Mouse (Mus musculus) midbrain, postnatal 0 days (tissue): ENCODE measurements at regions not wholly inside any gene's neighbourhood (a gene's known extent, or its start where the extent isn't known, plus 50 kb on each side); places are given as distances from the start of the nearest gene placed in this dataset.
A peak's percentile ranks its signal among the peaks of the same experiment; 100 is the strongest.

Experiments used
- ATAC-seq: fragments of 200-750 bp; cut with Nextera tagmentation; 2 replicates; pipeline ENCODE4 v1.8.0; 2017; ENCODE audit warnings: moderate number of reproducible peaks, mild to moderate bottlenecking, moderate TSS enrichment, moderate library complexity; ENCODE audit not compliant: low FRiP score
- DNase-seq: peaks from one replicate; pipeline ENCODE4 v3.0.0-alpha.2; 2015; ENCODE audit warnings: low spot score
- H3K27ac ChIP-seq: fragments of 300-500 bp; sonication (generic); 2 replicates; pipeline ENCODE4 v1.5.1; 2014; ENCODE audit warnings: low read depth, mild to moderate bottlenecking, low read length, mixed read lengths
- H3K27me3 ChIP-seq: fragments of 300-500 bp; sonication (generic); 2 replicates; pipeline ENCODE4 v1.6.1; 2014; ENCODE audit warnings: low read length, control low read depth, mixed read lengths; ENCODE audit not compliant: insufficient read depth
- H3K36me3 ChIP-seq: fragments of 300-500 bp; sonication (generic); 2 replicates; pipeline ENCODE4 v1.6.1; 2014; ENCODE audit warnings: low read length, control low read depth, mixed read lengths; ENCODE audit not compliant: insufficient read depth
- H3K4me1 ChIP-seq: fragments of 300-500 bp; sonication (generic); 2 replicates; pipeline ENCODE4 v1.6.1; 2014; ENCODE audit warnings: mild to moderate bottlenecking, control low read depth, antibody characterized with exemption, low read length, mixed read lengths; ENCODE audit not compliant: insufficient read depth
- H3K4me2 ChIP-seq: fragments of 300-500 bp; sonication (generic); 2 replicates; pipeline ENCODE4 v1.6.1; 2014; ENCODE audit warnings: low read depth, mild to moderate bottlenecking, low read length, mixed read lengths; ENCODE audit not compliant: poor library complexity, severe bottlenecking
- H3K4me3 ChIP-seq: fragments of 300-500 bp; sonication (generic); 2 replicates; pipeline ENCODE4 v1.5.1; 2014; ENCODE audit warnings: low read depth, mild to moderate bottlenecking, low read length, moderate library complexity
- H3K9ac ChIP-seq: fragments of 300-500 bp; sonication (generic); replicated peaks from 2 replicates; pipeline ENCODE4 v1.6.1; 2014; ENCODE audit warnings: mild to moderate bottlenecking, low read length, moderate library complexity, mixed read lengths; ENCODE audit not compliant: poor library complexity, severe bottlenecking
- H3K9me3 ChIP-seq: fragments of 300-500 bp; sonication (generic); 2 replicates; pipeline ENCODE4 v1.6.1; 2016; ENCODE audit warnings: low read length, control low read depth
- CTCF ChIP-seq: IDR thresholded peaks from 2 replicates; pipeline ENCODE4 v1.5.1; 2016; ENCODE audit warnings: antibody characterized with exemption, mild to moderate bottlenecking
- WGBS: fragments of 180-500 bp; shearing (Covaris S2); extraction: QIAGEN DNeasy Blood & Tissue Kit; methylation state at CpG from one replicate; pipeline ENCODE4 v1.1.7; 2014; 5-methylcytosine and 5-hydroxymethylcytosine counted together

DNA sequence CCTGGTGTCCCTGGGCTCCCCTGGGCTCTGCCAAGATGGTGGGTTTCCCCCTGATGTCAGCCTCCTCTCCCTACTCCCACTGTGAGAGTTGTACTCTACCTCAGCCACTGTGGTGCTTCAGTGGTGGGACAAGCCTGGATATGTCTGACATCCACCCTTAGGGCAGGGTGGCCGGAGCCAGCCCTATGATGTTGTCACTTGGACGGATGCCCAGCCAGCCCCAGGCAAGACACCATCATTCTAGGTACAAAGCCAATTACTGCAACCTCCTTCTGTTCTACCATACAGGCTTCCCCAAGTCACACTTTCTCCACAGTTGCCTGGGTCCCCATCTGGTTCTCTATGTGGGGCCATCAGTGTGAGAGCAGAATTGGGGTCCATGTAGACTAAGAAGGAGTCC lies 141.0 kb upstream of the Smim23 start:
- Histone ChIP-seq H3K9me3 (no peaks in the 10 kb centered on the region), H3K4me3 (no peak overlapping the region), H3K9ac (no peak overlapping the region), H3K4me1 (no peaks in the 10 kb centered on the region), H3K4me2 (no peak overlapping the region), H3K36me3 (no peaks in the 10 kb centered on the region), H3K27me3 (no peaks in the 10 kb centered on the region), H3K27ac (no peak overlapping the region)
- DNase-seq (peak; percentile 26), ATAC-seq (no peak)
- TF ChIP-seq CTCF: no peak
- WGBS: 84% methylated on average over 2 of the region's 2 CpGs

DNA sequence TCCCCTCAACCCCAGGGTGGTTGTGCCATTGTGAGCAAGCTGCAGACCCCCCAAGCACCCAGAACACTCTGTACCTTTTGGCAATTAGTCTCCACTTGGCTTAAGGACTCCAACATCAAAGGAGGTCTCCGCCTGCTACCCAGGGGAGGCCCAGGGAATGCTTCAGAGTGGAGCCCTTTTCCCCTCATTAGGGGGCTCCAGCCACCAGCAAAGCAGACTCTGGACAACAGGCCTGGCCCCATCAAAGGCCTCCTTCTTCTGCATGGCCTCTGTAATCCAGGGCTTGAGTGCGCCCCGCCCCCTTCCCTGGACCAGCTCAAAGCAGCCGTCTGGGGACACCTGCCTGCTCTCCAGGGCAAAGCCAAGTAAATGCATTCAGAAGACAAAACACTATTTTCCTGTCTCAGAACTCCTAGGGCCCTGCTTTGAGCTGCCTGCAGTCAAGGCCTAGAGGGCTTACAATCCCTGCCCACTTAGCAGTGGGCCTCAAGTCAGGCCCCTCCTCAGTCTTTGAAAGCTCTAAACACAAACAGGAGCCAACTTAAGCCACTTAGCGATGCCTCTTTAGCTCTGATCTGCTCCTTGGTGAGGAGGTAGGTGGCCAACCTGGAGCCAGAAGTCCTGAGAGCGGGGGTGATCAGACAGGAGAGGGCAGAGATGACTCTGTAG lies 139.4 kb upstream of the Smim23 start:
- no peak overlapping the region for H3K4me2 ChIP-seq
- no peaks in the 10 kb centered on the region for H3K9me3 ChIP-seq
- no peak overlapping the region; the same call in 1 of the 2 replicates for H3K27ac ChIP-seq
- DNase-seq (peak; percentile 46), ATAC-seq (peak; percentile 76; the same call in 1 of the 2 replicates)
- WGBS: 14% methylated on average over 5 of the region's 6 CpGs
- no peak overlapping the region for H3K4me3 ChIP-seq
- TF ChIP-seq CTCF: no peak; the same call in 1 of the 2 replicates
- H3K4me1 ChIP-seq: no peaks in the 10 kb centered on the region
- H3K9ac ChIP-seq: no peak overlapping the region
- no peaks in the 10 kb centered on the region for H3K27me3 ChIP-seq
- H3K36me3 ChIP-seq: no peaks in the 10 kb centered on the region

DNA sequence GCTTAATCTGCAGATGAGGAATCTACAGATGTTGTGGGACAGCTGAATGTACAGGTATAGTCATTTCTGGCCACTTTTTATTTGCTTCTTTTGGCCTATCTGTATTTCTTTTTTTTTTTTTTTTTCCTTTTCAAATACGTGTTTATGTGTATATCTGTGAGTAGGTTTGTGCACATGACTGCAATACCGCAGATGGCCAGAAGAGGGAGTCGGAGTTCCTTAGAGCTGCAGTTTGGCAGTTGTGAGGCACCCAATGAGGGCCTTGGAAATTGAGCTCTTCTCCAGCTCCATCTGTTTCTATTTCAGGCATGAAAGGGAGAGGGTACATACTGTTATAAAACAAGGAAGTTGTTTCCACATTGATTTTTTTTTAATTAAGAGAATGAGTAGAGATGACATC lies 137.2 kb upstream of the Smim23 start:
- Histone ChIP-seq H3K27me3 (no peaks in the 10 kb centered on the region), H3K4me2 (no peak overlapping the region), H3K9me3 (no peaks in the 10 kb centered on the region), H3K36me3 (no peaks in the 10 kb centered on the region), H3K9ac (no peak overlapping the region), H3K4me1 (no peaks in the 10 kb centered on the region), H3K4me3 (no peak overlapping the region), H3K27ac (no peak overlapping the region)
- 77% methylated on average over 3 of the region's 3 CpGs for WGBS
- peak; percentile 61 for TF ChIP-seq CTCF
- DNase-seq (peak; percentile 39), ATAC-seq (no peak)

DNA sequence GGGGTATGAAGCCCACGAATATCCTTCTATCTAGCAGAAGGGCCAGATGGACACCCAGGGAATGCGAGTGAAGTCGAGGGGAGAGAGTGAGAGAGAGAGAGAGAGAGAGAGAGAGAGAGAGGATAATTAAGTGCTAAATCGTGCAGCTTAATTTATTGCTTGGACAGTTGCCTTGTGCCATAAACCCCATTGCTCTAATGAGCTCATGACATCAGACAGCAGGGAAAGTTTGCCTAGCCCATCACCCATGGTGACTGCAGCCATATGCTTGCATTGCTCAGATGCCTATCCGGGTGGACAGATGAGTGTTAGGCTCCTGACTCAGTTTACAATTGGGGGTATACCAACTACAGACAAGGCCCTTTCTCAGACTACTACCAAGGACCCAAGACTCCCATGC lies 134.6 kb upstream of the Smim23 start:
- TF ChIP-seq CTCF: no peak
- H3K4me2 ChIP-seq: no peak overlapping the region
- no peaks in the 10 kb centered on the region for H3K9me3 ChIP-seq
- peak; percentile 71 for DNase-seq
- no peaks in the 10 kb centered on the region for H3K27me3 ChIP-seq
- no peak overlapping the region for H3K4me3 ChIP-seq
- no peak overlapping the region for H3K9ac ChIP-seq
- H3K27ac ChIP-seq: no peak overlapping the region
- ATAC-seq: no peak
- H3K4me1 ChIP-seq: no peaks in the 10 kb centered on the region
- H3K36me3 ChIP-seq: no peaks in the 10 kb centered on the region
- WGBS: 71% methylated on average over 5 of the region's 5 CpGs

DNA sequence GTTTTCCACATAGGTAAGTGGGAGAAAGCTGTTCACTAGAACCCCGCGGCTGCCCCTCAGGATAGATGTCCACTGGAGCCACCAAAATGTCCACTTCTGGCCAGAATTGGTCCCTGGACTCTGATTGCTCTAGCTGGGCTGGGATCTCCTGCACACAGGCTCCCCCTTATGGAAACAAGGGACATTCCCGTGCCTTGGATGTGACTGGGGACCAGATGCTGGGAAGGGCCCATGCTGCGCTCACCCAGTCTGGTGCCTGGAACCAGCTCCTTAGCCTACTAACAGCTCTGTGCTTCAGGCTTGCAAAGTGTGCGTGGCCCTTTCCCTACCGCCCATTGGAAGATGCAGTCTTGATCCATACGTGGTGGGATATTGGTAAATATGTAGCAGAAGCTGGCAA lies 132.6 kb upstream of the Smim23 start:
- no peak overlapping the region for H3K4me3 ChIP-seq
- H3K4me1 ChIP-seq: no peaks in the 10 kb centered on the region
- DNase-seq: peak; percentile 57
- no peaks in the 10 kb centered on the region for H3K27me3 ChIP-seq
- no peak for ATAC-seq
- TF ChIP-seq CTCF: peak; percentile 78
- H3K4me2 ChIP-seq: no peak overlapping the region
- H3K9me3 ChIP-seq: no peaks in the 10 kb centered on the region
- 38% methylated on average over 7 of the region's 7 CpGs for WGBS
- no peak overlapping the region for H3K9ac ChIP-seq
- no peaks in the 10 kb centered on the region for H3K36me3 ChIP-seq
- H3K27ac ChIP-seq: no peak overlapping the region

DNA sequence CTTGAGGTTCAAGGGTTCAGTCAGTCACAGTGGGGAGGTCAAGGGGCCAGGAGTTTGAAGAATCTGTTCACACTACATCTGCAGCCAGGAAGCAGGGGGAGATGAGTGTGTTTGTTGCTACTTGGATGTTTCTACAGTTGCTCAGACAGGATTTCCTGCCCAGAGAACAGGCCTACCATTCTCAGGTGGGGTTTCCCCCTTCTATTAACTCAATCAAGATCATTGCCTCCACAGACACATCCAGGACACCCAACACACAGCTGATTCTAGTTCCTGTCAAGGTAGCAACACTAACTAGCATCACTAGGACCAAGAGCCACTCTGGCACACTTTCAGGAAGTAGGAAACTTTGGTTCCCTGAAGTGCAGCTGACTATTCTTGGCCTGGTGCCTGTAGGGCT lies 127.9 kb upstream of the Smim23 start:
- DNase-seq (no peak), ATAC-seq (no peak)
- H3K36me3 ChIP-seq: no peaks in the 10 kb centered on the region
- H3K4me3 ChIP-seq: no peak overlapping the region
- H3K4me1 ChIP-seq: no peaks in the 10 kb centered on the region
- H3K27ac ChIP-seq: no peak overlapping the region
- H3K9me3 ChIP-seq: no peaks in the 10 kb centered on the region
- no peaks in the 10 kb centered on the region for H3K27me3 ChIP-seq
- H3K9ac ChIP-seq: no peak overlapping the region
- no peak for TF ChIP-seq CTCF
- H3K4me2 ChIP-seq: no peak overlapping the region
